Mouse (Mus musculus) spleen, postnatal 14 days (tissue): ENCODE measurements around the gene Acbd4.
A peak's percentile ranks its signal among the peaks of the same experiment; 100 is the strongest.

ENCODE experiments used
- DNase-seq, 2 experiments: peaks; one replicate each; pipeline ENCODE4 v3.0.0; 2021 to 2022; ENCODE audit warnings: low spot score in 2 of 2

Gene Acbd4

GRCm38 (mm10) chr11:103101481-103101865, at the start of gene Acbd4, which contains the start of gene Plcd3:
Gene Acbd4 (plus strand): TSS chr11:103101682.
Gene Plcd3 (minus strand): TSS chr11:103101658.
- DNase-seq = peak; percentile 38 to 46

- DNase-seq = no peak
Observed at GRCm38 (mm10) chr11:103052078-103052477, 49.4 kb upstream of the Acbd4 start.

- no peak for DNase-seq
Observed at GRCm38 (mm10) chr11:103053191-103054076, 48.0 kb upstream of the Acbd4 start.

GRCm38 (mm10) chr11:103054798-103055197, 46.7 kb upstream of the Acbd4 start:
- DNase-seq = peak; percentile 33 to 67

- DNase-seq = no peak
Observed at GRCm38 (mm10) chr11:103056636-103057035, 44.8 kb upstream of the Acbd4 start.

GRCm38 (mm10) chr11:103058499-103059085, 42.9 kb upstream of the Acbd4 start:
- no peak for DNase-seq

GRCm38 (mm10) chr11:103066191-103067050, 35.1 kb upstream of the Acbd4 start:
- no peak for DNase-seq

GRCm38 (mm10) chr11:103067051-103067361, 34.5 kb upstream of the Acbd4 start:
- no peak for DNase-seq

- DNase-seq = no peak
Observed at GRCm38 (mm10) chr11:103067457-103068001, 34.0 kb upstream of the Acbd4 start.

GRCm38 (mm10) chr11:103068272-103068671, 33.2 kb upstream of the Acbd4 start:
- DNase-seq = no peak

GRCm38 (mm10) chr11:103068884-103069283, 32.6 kb upstream of the Acbd4 start:
- no peak for DNase-seq

- no peak for DNase-seq
Observed at GRCm38 (mm10) chr11:103069731-103070130, 31.8 kb upstream of the Acbd4 start.

GRCm38 (mm10) chr11:103070322-103070880, 31.1 kb upstream of the Acbd4 start:
- no peak for DNase-seq

- no peak for DNase-seq
Observed at GRCm38 (mm10) chr11:103073671-103074070, 27.8 kb upstream of the Acbd4 start.

- no peak for DNase-seq
Observed at GRCm38 (mm10) chr11:103074121-103074650, 27.3 kb upstream of the Acbd4 start.

- DNase-seq = no peak
Observed at GRCm38 (mm10) chr11:103074796-103075323, 26.6 kb upstream of the Acbd4 start.

- DNase-seq = peak in 1 of 2 experiments; percentile 37
Observed at GRCm38 (mm10) chr11:103076010-103076409, 25.5 kb upstream of the Acbd4 start.

GRCm38 (mm10) chr11:103076581-103076980, 24.9 kb upstream of the Acbd4 start:
- DNase-seq = no peak

- no peak for DNase-seq
Observed at GRCm38 (mm10) chr11:103078131-103078530, 23.4 kb upstream of the Acbd4 start.

GRCm38 (mm10) chr11:103080323-103081091, 21.0 kb upstream of the Acbd4 start:
- no peak for DNase-seq
